ENCODE assay signal across 21 mouse cellular contexts in genomic region chr10:62019386-62020067, GRCm38 (mm10). TPM values are rescaled to one million over a fixed set of nuclear protein-coding genes. Genes with fewer than 3 reads are reported as not detected.
A peak's percentile ranks its signal among the peaks of the same experiment; 100 is the strongest.
DNase-seq lines count a peak whose midpoint lies in the region; ATAC-seq and TF ChIP-seq lines count a peak whose summit lies in the region.
"Had no signal": no experiment of that assay in that cellular context is flagged by ENCODE, and none has a peak within 500 bp of the region (broad histone marks: within the 10 kb centered on the region; RNA-seq: fewer than 3 reads in every experiment).

No protein-coding gene starts in this region.

- no peaks in the 10 kb centered on the region for H3K36me3 ChIP-seq in forebrain, embryonic 10.5 days (replicated peaks)
- H3K36me3 ChIP-seq in forebrain, embryonic 13.5 days (ENCODE audit: poor library complexity, severe bottlenecking): no peaks in the 10 kb centered on the region
- H3K36me3 ChIP-seq in neural tube, embryonic 15.5 days: no peaks in the 10 kb centered on the region
- no peaks in the 10 kb centered on the region for H3K36me3 ChIP-seq in intestine, embryonic 14.5 days (ENCODE audit: control insufficient read depth, insufficient read depth, low read length)
- H3K36me3 ChIP-seq: embryonic facial prominence, embryonic 12.5 days; hindbrain, embryonic 13.5 days; limb, embryonic 15.5 days; midbrain, embryonic 15.5 days had no signal

- H3K27ac ChIP-seq in forebrain, embryonic 10.5 days: peak overlapping the region; percentile 66; the same call in 1 of the 2 replicates
- H3K27ac ChIP-seq in forebrain, embryonic 13.5 days: no peak overlapping the region
- no peak overlapping the region for H3K27ac ChIP-seq in neural tube, embryonic 15.5 days (replicated peaks)
- H3K27ac ChIP-seq in intestine, embryonic 14.5 days (ENCODE audit: low read depth): no peak overlapping the region
- no peak overlapping the region for H3K27ac ChIP-seq in layer of hippocampus, adult 2 months
- H3K27ac ChIP-seq: embryonic facial prominence, embryonic 12.5 days; hindbrain, embryonic 13.5 days; limb, embryonic 15.5 days; midbrain, embryonic 15.5 days had no signal

- ATAC-seq in forebrain, embryonic 13.5 days: no peak
- ATAC-seq in neural tube, embryonic 15.5 days (ENCODE audit: low FRiP score): no peak
- ATAC-seq in intestine, embryonic 14.5 days (replicated peaks; ENCODE audit: low FRiP score, low TSS enrichment, low read depth): peak; percentile 50
- ATAC-seq: midbrain, embryonic 15.5 days; Patski had no signal

- H3K9ac ChIP-seq in forebrain, embryonic 13.5 days: no peak overlapping the region
- H3K9ac ChIP-seq in neural tube, embryonic 15.5 days (replicated peaks): no peak overlapping the region
- H3K9ac ChIP-seq in intestine, embryonic 14.5 days (ENCODE audit: low read length): no peak overlapping the region
- H3K9ac ChIP-seq: embryonic facial prominence, embryonic 12.5 days; hindbrain, embryonic 13.5 days; limb, embryonic 15.5 days; midbrain, embryonic 15.5 days had no signal

- H3K27me3 ChIP-seq in forebrain, embryonic 10.5 days (ENCODE audit: poor library complexity, severe bottlenecking): no peaks in the 10 kb centered on the region
- H3K27me3 ChIP-seq in forebrain, embryonic 13.5 days: no peaks in the 10 kb centered on the region
- H3K27me3 ChIP-seq in neural tube, embryonic 15.5 days (replicated peaks): no peaks in the 10 kb centered on the region
- H3K27me3 ChIP-seq in intestine, embryonic 14.5 days (replicated peaks; ENCODE audit: control insufficient read depth, insufficient read depth, low read length): no peaks in the 10 kb centered on the region
- H3K27me3 ChIP-seq: embryonic facial prominence, embryonic 12.5 days; hindbrain, embryonic 13.5 days; limb, embryonic 15.5 days; midbrain, embryonic 15.5 days had no signal

- H3K4me1 ChIP-seq in forebrain, embryonic 10.5 days: peaks cover 38% of the 10 kb centered on the region
- H3K4me1 ChIP-seq in forebrain, embryonic 13.5 days: peaks cover 9% of the 10 kb centered on the region
- no peaks in the 10 kb centered on the region for H3K4me1 ChIP-seq in neural tube, embryonic 15.5 days
- peaks cover 2% of the 10 kb centered on the region for H3K4me1 ChIP-seq in intestine, embryonic 14.5 days (replicated peaks; ENCODE audit: control insufficient read depth, insufficient read depth, low read length)

- no peak for TF ChIP-seq CTCF in layer of hippocampus, adult 2 months (conservative IDR thresholded peaks at IDR 0.05)

- WGBS in forebrain, embryonic 10.5 days: 19% methylated on average over 16 of the region's 16 CpGs
- WGBS in forebrain, embryonic 13.5 days: 17% methylated on average over 16 of the region's 16 CpGs
- 19% methylated on average over 16 of the region's 16 CpGs for WGBS in neural tube, embryonic 15.5 days
- 21% methylated on average over 15 of the region's 16 CpGs for WGBS in intestine, embryonic 14.5 days

- no peak overlapping the region for H3K4me2 ChIP-seq in forebrain, embryonic 13.5 days
- no peak overlapping the region for H3K4me2 ChIP-seq in neural tube, embryonic 15.5 days
- no peak overlapping the region for H3K4me2 ChIP-seq in intestine, embryonic 14.5 days (ENCODE audit: low read length)
- H3K4me2 ChIP-seq: embryonic facial prominence, embryonic 12.5 days; hindbrain, embryonic 13.5 days; limb, embryonic 15.5 days; midbrain, embryonic 15.5 days had no signal

- peak; percentile 25 for DNase-seq in forebrain, embryonic 10.5 days (ENCODE audit: extremely low spot score, low spot score)
- DNase-seq in neural tube, embryonic 10.5 days (ENCODE audit: extremely low spot score, low spot score): peak; percentile 21
- DNase-seq in intestine, embryonic 14.5 days (ENCODE audit: low spot score): no peak
- peak; percentile 9 for DNase-seq in yolk sac, embryonic 10.5 days (ENCODE audit: low spot score)
- no peak for DNase-seq in layer of hippocampus, adult 2 months (ENCODE audit: low spot score in 2 of 2)
- DNase-seq in layer of hippocampus, adult 18-20 months (ENCODE audit: low spot score in 2 of 2): no peak
- DNase-seq: cerebellum, adult 9-11 months; gastrocnemius, postnatal 25 days; kidney, adult 2 months; kidney, postnatal 36 days; layer of hippocampus, postnatal 36 days; lung, postnatal 4 days; right cerebral cortex, postnatal 4 days; thymus, adult 18-20 months had no signal

- H3K4me3 ChIP-seq in forebrain, embryonic 10.5 days: no peak overlapping the region
- no peak overlapping the region for H3K4me3 ChIP-seq in forebrain, embryonic 13.5 days
- no peak overlapping the region for H3K4me3 ChIP-seq in neural tube, embryonic 15.5 days (replicated peaks)
- H3K4me3 ChIP-seq in intestine, embryonic 14.5 days (ENCODE audit: low read depth, low read length): no peak overlapping the region
- no peak overlapping the region for H3K4me3 ChIP-seq in layer of hippocampus, adult 2 months
- H3K4me3 ChIP-seq: embryonic facial prominence, embryonic 12.5 days; hindbrain, embryonic 13.5 days; limb, embryonic 15.5 days; midbrain, embryonic 15.5 days had no signal

- H3K9me3 ChIP-seq in forebrain, embryonic 10.5 days: no peaks in the 10 kb centered on the region
- no peaks in the 10 kb centered on the region for H3K9me3 ChIP-seq in forebrain, embryonic 13.5 days (replicated peaks)
- H3K9me3 ChIP-seq in neural tube, embryonic 15.5 days (replicated peaks): no peaks in the 10 kb centered on the region
- H3K9me3 ChIP-seq in intestine, embryonic 14.5 days (ENCODE audit: control insufficient read depth, low read length): no peaks in the 10 kb centered on the region
- H3K9me3 ChIP-seq: embryonic facial prominence, embryonic 12.5 days; hindbrain, embryonic 13.5 days; limb, embryonic 15.5 days; midbrain, embryonic 15.5 days had no signal

RNA-seq across cellular contexts. Expression of gene Col13a1, which starts 40.6 kb away (rescaled TPM):
- 3.2 and 3.4 TPM in 2 replicates for polyA plus RNA-seq in forebrain, embryonic 10.5 days (2016; fragmentation: Nextera tagmentation; extraction: Ambion mirVana)
- 0.42 and 0.62 TPM in 2 replicates for polyA plus RNA-seq in forebrain, embryonic 13.5 days (2015; fragmentation: Nextera tagmentation; extraction: Ambion mirVana)
- polyA plus RNA-seq in neural tube, embryonic 15.5 days (2015; fragmentation: Nextera tagmentation; extraction: Ambion mirVana): 3.5 and 4.3 TPM in 2 replicates
- 6.0 and 7.4 TPM in 2 replicates for polyA plus RNA-seq in intestine, embryonic 14.5 days (2014; fragmentation: Nextera tagmentation; extraction: Ambion mirVana)
- total RNA-seq in layer of hippocampus, adult 2 months (2021): 1 to 10 TPM; 1.1 to 1.5 TPM
- total RNA-seq in layer of hippocampus, adult 18-20 months (2021): 1 to 10 TPM in 1 of 2 experiments, under 1 TPM in 1; 0.91 to 1.5 TPM
- polyA plus RNA-seq: Patski had no signal

Comparison
In these comparisons a context has a peak if more than half of its experiments do, and no peak if none do; other contexts are left out.
1. DNase-seq: peak in forebrain, embryonic 10.5 days (single experiment), neural tube, embryonic 10.5 days (single experiment) and yolk sac, embryonic 10.5 days (single experiment); none in intestine, embryonic 14.5 days (single experiment), layer of hippocampus, adult 2 months (0 of 2) and layer of hippocampus, adult 18-20 months (0 of 2).